Mouse (Mus musculus) stomach, embryonic 14.5 days (tissue): Measurements from ENCODE around the gene Comp. TPM values are rescaled to one million over a fixed set of nuclear protein-coding genes. Genes with fewer than 3 reads are reported as not detected.

Source experiments
- ATAC-seq: fragments of 200-750 bp; cut with Nextera tagmentation; 2 replicates; pipeline ENCODE4 v1.8.0; 2017; ENCODE audit warnings: low read depth, moderate TSS enrichment; ENCODE audit not compliant: insufficient number of reproducible peaks, insufficient read depth, low FRiP score
- H3K27ac ChIP-seq: fragments of 300-500 bp; sonication (generic); 2 replicates; pipeline ENCODE4 v1.5.1; 2014; ENCODE audit warnings: mild to moderate bottlenecking, low read length, moderate library complexity, mixed read lengths
- H3K27me3 ChIP-seq: fragments of 300-500 bp; sonication (generic); 2 replicates; pipeline ENCODE4 v1.6.1; 2014; ENCODE audit warnings: low read length, control low read depth, mixed read lengths; ENCODE audit not compliant: control insufficient read depth, insufficient read depth
- H3K36me3 ChIP-seq: fragments of 300-500 bp; sonication (generic); 2 replicates; pipeline ENCODE4 v1.6.1; 2014; ENCODE audit warnings: mild to moderate bottlenecking, control low read depth, low read length, moderate library complexity, mixed read lengths; ENCODE audit not compliant: control insufficient read depth, insufficient read depth
- H3K4me1 ChIP-seq: fragments of 300-500 bp; sonication (generic); 2 replicates; pipeline ENCODE4 v1.6.1; 2014; ENCODE audit warnings: low read length, control low read depth, mixed read lengths; ENCODE audit not compliant: control insufficient read depth, insufficient read depth
- H3K4me2 ChIP-seq: fragments of 300-500 bp; sonication (generic); replicated peaks from 2 replicates; pipeline ENCODE4 v1.6.1; 2014; ENCODE audit warnings: low read depth, low read length, control low read depth
- H3K4me3 ChIP-seq: fragments of 300-500 bp; sonication (generic); 2 replicates; pipeline ENCODE4 v1.5.1; 2014; ENCODE audit warnings: low read depth, low read length, control low read depth
- H3K9ac ChIP-seq: fragments of 300-500 bp; sonication (generic); replicated peaks from 2 replicates; pipeline ENCODE4 v1.6.1; 2014; ENCODE audit warnings: low read depth, mild to moderate bottlenecking, control low read depth, low read length, moderate library complexity, mixed read lengths
- H3K9me3 ChIP-seq: fragments of 300-500 bp; sonication (generic); 2 replicates; pipeline ENCODE4 v1.6.1; 2016; ENCODE audit warnings: low read depth, low read length, control low read depth; ENCODE audit not compliant: control insufficient read depth
- WGBS: fragments of 180-500 bp; shearing (Covaris S2); extraction: QIAGEN DNeasy Blood & Tissue Kit; methylation state at CpG from one replicate; pipeline ENCODE4 v1.1.7; 2014; 5-methylcytosine and 5-hydroxymethylcytosine counted together
- polyA plus RNA-seq: library from polyadenylated mRNA; unstranded; fragments of >200 nt; fragmentation: Nextera tagmentation; extraction: Ambion mirVana; gene quantifications from 2 replicates; pipeline ENCODE4 v1.2.1, GENCODE M21; 2014

Comp gene
- polyA plus RNA-seq, 1 experiment from 2014 or later, result 0.38 TPM

DNA sequence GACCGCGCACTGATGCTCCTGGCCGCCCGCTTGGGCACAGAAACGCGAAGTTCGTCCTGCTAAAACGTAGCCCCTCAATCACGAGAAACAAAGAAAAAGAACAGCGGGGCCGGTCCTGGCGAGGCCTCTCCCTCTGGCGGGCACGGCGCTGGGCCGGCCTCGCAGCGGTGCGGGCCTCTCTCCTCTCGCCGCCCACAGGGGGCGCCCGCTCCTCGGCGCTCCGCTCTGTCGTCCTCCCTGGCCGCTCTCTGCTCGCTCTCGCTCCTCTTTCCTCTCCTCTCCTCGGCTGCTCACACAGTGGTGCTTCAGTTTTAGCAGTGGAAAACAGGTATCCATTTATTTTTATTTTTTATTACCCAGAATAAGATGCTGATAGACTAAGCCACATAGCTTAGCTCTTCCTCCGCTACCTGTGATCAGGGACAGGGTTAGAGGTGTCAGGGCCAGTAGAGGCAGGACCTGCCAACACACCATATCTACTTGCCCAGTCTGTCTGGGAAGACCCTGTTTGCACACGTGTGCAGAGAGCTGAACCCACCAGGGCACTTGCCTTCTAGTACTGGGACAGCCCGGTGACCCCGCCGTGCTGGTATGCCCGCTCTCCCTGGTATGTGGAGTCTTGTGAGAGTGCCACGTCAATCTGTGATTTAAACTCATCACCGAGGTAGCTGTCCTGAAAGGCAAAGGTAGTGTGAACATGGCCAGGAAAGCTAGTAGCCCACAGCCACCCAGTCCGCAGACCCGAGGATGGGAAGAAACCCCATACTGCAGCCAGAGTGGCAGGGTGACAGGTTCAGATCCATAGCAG, 41.1 kb upstream of the Comp start:
- WGBS, result 26% methylated on average over 41 of the region's 41 CpGs
- no peak overlapping the region for H3K4me3 ChIP-seq
- no peak overlapping the region for H3K4me2 ChIP-seq
- ATAC-seq, result peak; percentile 66; the same call in 1 of the 2 replicates
- no peak overlapping the region for H3K9ac ChIP-seq
- H3K27ac ChIP-seq, result no peak overlapping the region
- H3K36me3 ChIP-seq, result peaks cover 61% of the 10 kb centered on the region
- H3K4me1 ChIP-seq, result peaks cover 13% of the 10 kb centered on the region
- H3K9me3 ChIP-seq, result no peaks in the 10 kb centered on the region
- H3K27me3 ChIP-seq, result no peaks in the 10 kb centered on the region

DNA sequence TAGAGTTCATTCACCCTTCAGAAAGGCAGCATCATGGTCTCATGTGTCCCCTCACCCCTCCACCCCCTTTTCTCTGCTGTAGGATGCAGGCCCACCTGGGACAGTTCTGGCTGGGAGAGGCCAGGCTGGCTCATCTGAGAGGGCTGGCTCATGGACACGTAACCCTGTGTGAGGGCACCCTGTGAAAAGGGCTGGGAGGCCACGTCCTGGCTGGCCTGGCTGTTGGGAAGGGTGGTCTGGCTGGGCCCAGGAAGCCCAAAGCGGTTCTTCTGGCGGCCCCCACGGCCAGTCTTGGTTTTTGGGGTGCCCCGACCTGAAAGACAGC, 40.5 kb upstream of the Comp start:
- 96% methylated on average over 6 of the region's 6 CpGs for WGBS
- H3K9me3 ChIP-seq, result no peaks in the 10 kb centered on the region
- ATAC-seq, result no peak
- H3K36me3 ChIP-seq, result peaks cover 66% of the 10 kb centered on the region
- no peak overlapping the region for H3K9ac ChIP-seq
- no peaks in the 10 kb centered on the region for H3K27me3 ChIP-seq
- no peak overlapping the region for H3K27ac ChIP-seq
- no peak overlapping the region for H3K4me2 ChIP-seq
- H3K4me1 ChIP-seq, result peaks cover 13% of the 10 kb centered on the region
- H3K4me3 ChIP-seq, result no peak overlapping the region

DNA sequence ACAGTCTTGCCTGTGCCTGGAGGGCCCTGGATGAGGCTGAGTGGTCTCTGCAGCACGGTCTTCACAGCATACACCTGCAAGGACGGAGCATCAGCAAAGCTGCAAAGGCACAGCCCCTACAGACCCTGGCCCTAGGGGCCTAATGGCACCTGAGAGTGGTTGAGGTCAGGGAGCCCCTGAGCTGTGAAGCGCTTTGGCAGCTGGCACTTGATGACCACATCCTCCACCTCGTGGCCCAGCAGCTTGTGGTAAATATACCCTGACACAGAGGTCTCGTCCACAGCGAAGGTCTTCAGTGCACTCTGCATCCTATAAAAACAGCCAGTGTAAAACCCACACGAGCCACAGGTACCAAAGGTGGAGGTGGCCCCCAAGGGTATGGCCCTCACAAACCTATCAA, 34.4 kb upstream of the Comp start:
- H3K36me3 ChIP-seq, result peaks cover 91% of the 10 kb centered on the region
- no peaks in the 10 kb centered on the region for H3K9me3 ChIP-seq
- no peak for ATAC-seq
- H3K27me3 ChIP-seq, result no peaks in the 10 kb centered on the region
- no peak overlapping the region for H3K4me2 ChIP-seq
- no peak overlapping the region for H3K9ac ChIP-seq
- no peak overlapping the region for H3K27ac ChIP-seq
- no peaks in the 10 kb centered on the region for H3K4me1 ChIP-seq
- WGBS, result 90% methylated on average over 7 of the region's 7 CpGs
- H3K4me3 ChIP-seq, result no peak overlapping the region

DNA sequence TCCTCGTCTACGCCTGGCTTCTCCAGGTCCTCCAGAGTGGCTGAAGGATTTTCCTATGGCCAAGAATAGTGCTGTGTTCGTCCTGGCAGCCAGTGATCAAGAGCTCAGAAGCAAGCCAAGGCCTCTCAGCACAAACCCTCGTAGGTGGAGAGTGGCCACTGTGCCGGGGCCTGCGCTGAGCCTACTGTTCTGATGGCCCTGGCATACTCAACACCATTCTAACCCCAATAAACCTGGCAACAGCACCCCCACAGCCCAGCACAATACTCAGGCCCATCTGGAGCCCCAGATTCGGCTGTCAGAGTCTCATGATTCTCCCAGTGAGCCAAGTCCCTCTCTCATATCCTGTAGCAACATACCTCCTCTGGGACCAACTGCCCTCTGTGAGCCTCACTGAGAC, 32.7 kb upstream of the Comp start:
- H3K36me3 ChIP-seq, result peaks cover 74% of the 10 kb centered on the region
- H3K4me1 ChIP-seq, result no peaks in the 10 kb centered on the region
- H3K4me2 ChIP-seq, result no peak overlapping the region
- H3K27ac ChIP-seq, result no peak overlapping the region
- 90% methylated on average over 7 of the region's 7 CpGs for WGBS
- no peaks in the 10 kb centered on the region for H3K27me3 ChIP-seq
- no peaks in the 10 kb centered on the region for H3K9me3 ChIP-seq
- no peak for ATAC-seq
- no peak overlapping the region for H3K4me3 ChIP-seq
- no peak overlapping the region for H3K9ac ChIP-seq

DNA sequence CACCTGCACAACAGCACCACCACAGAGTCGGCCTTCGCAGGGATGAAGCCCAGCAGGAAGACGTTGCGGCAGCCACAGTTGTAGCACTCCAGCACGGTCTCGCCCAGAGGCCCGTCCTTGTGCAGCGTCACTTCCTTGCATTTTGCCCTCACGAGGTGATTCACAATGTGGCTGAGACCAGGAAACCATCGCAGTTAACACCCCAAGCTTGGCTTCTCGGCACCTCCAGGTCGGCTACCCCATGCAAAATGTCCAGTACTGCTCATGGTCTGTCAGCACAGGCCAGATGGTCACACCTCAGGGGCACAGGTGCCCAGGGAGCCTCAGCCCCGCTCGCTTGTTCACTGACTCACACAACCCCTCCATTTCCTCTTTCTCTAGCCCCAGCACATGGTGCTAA, 31.4 kb upstream of the Comp start:
- H3K9ac ChIP-seq, result no peak overlapping the region
- no peak for ATAC-seq
- no peaks in the 10 kb centered on the region for H3K9me3 ChIP-seq
- 92% methylated on average over 14 of the region's 14 CpGs for WGBS
- H3K4me1 ChIP-seq, result no peaks in the 10 kb centered on the region
- no peak overlapping the region for H3K4me2 ChIP-seq
- H3K27ac ChIP-seq, result no peak overlapping the region
- no peak overlapping the region for H3K4me3 ChIP-seq
- H3K36me3 ChIP-seq, result peaks cover 65% of the 10 kb centered on the region
- no peaks in the 10 kb centered on the region for H3K27me3 ChIP-seq

DNA sequence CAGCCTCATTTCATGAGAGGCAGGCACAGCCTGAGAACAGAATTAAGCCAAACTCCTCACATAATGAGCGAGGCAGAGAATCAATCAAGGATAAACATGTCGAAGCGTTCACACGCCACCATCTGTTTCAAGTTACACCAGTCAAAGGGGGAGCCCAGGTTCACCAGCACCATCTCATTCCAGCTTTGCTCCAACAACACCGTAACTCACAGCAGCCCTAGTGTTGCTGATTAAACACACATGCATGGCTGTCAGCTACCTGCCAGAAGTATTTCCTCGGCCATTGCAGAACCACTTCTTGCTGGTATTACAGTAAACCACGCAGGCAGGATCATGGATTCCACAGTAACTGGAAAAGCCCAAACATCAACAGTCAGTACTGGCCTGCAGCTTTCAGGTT, 30.3 kb upstream of the Comp start:
- no peaks in the 10 kb centered on the region for H3K4me1 ChIP-seq
- ATAC-seq, result no peak
- H3K4me3 ChIP-seq, result no peak overlapping the region
- no peaks in the 10 kb centered on the region for H3K9me3 ChIP-seq
- no peaks in the 10 kb centered on the region for H3K27me3 ChIP-seq
- no peak overlapping the region for H3K9ac ChIP-seq
- peaks cover 54% of the 10 kb centered on the region for H3K36me3 ChIP-seq
- 59% methylated on average over 7 of the region's 7 CpGs for WGBS
- H3K27ac ChIP-seq, result no peak overlapping the region
- H3K4me2 ChIP-seq, result no peak overlapping the region

DNA sequence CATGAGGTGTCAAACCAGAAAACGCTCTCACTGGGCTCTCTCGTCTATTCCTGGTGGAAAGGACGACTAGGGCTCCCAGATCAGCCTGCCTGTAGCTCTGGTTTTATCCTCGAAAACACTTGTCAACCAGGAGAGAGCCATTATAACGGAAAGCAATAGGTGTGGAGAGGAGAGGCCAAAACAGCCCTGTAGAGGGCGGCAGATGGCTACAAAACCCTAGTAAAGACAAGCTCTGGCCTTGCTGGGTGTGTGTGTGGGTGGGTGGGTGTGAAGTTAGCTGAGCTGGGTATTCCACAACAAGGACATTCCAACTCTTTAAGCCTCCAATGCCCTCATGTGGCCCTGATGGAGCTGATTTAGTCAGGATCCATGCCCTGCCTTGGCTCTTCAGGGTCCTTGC, 29.7 kb upstream of the Comp start:
- H3K9me3 ChIP-seq, result no peaks in the 10 kb centered on the region
- H3K27ac ChIP-seq, result no peak overlapping the region
- H3K4me2 ChIP-seq, result no peak overlapping the region
- H3K9ac ChIP-seq, result no peak overlapping the region
- H3K4me3 ChIP-seq, result no peak overlapping the region
- H3K4me1 ChIP-seq, result no peaks in the 10 kb centered on the region
- H3K36me3 ChIP-seq, result peaks cover 48% of the 10 kb centered on the region
- ATAC-seq, result no peak
- H3K27me3 ChIP-seq, result no peaks in the 10 kb centered on the region
- WGBS, result 53% methylated on average over 6 of the region's 6 CpGs

DNA sequence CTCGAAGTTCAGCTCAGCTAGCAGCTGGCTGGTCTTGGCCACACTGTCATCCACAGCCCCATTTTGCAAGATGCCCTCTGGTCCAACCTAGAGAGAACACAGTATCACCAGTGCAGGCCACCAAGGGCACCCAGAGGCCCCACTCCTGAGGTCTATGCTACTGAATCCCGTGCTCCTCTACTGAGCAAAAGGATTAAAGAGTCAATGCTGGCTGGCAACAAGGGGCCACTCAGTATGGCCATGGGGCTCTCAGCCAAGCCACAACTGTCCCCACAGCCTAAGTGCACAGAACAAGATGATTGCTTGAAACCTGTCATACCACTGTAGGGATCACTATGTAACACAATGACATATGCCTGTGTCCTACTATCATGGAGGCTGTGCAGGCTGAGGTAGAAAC, 29.1 kb upstream of the Comp start:
- H3K27me3 ChIP-seq, result no peaks in the 10 kb centered on the region
- H3K27ac ChIP-seq, result no peak overlapping the region
- no peaks in the 10 kb centered on the region for H3K9me3 ChIP-seq
- no peak overlapping the region for H3K4me3 ChIP-seq
- no peak overlapping the region for H3K9ac ChIP-seq
- 87% methylated on average over 2 of the region's 2 CpGs for WGBS
- H3K4me1 ChIP-seq, result no peaks in the 10 kb centered on the region
- H3K4me2 ChIP-seq, result no peak overlapping the region
- ATAC-seq, result no peak
- H3K36me3 ChIP-seq, result peaks cover 42% of the 10 kb centered on the region

DNA sequence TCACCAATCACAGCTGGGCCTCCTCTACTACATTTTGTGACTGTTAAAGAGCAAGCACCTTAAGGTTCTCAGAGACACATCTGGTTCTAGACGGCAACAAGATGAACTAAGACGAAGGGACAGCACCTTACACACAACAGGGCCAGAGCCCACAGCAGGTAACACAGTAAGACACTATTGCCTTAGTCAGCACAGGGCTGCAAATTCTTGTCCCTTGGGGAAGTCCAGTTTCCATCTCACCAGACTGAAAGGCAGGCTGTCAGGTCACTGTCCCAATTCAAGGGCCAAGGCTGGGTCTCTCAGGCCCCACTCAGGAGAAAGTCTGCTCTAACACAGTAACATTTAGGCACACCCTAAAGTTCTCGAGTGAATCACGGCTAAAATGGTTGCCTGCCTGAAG, 25.9 kb upstream of the Comp start:
- Histone ChIP-seq H3K9ac (no peak overlapping the region), H3K4me1 (peaks cover 21% of the 10 kb centered on the region), H3K4me3 (no peak overlapping the region), H3K4me2 (no peak overlapping the region), H3K9me3 (no peaks in the 10 kb centered on the region), H3K27me3 (no peaks in the 10 kb centered on the region), H3K27ac (no peak overlapping the region), H3K36me3 (peaks cover 19% of the 10 kb centered on the region)
- ATAC-seq, result no peak
- WGBS, result 82% methylated on average over 4 of the region's 4 CpGs
